Mouse (Mus musculus) limb, embryonic 11.5 days (tissue): Measurements from ENCODE around the gene Smpd2. TPM values are rescaled to one million over a fixed set of nuclear protein-coding genes. Genes with fewer than 3 reads are reported as not detected.
A peak's percentile ranks its signal among the peaks of the same experiment; 100 is the strongest.

Experiments used
- ATAC-seq: fragments of 200-750 bp; cut with Nextera tagmentation; 2 replicates; pipeline ENCODE4 v1.8.0; 2017; ENCODE audit warnings: low read depth; ENCODE audit not compliant: insufficient number of reproducible peaks, low FRiP score, low TSS enrichment
- DNase-seq: peaks from one replicate; pipeline ENCODE4 v3.0.0-alpha.2; 2015; ENCODE audit warnings: low spot score
- H3K27ac ChIP-seq: fragments of 300-500 bp; sonication (generic); replicated peaks from 2 replicates; pipeline ENCODE4 v1.5.1; 2014; ENCODE audit warnings: low read depth, mild to moderate bottlenecking, low read length
- H3K27me3 ChIP-seq: fragments of 300-500 bp; sonication (generic); 2 replicates; pipeline ENCODE4 v1.6.1; 2014; ENCODE audit warnings: mild to moderate bottlenecking, low read length, mixed read lengths; ENCODE audit not compliant: control insufficient read depth, insufficient read depth
- H3K36me3 ChIP-seq: fragments of 300-500 bp; sonication (generic); 2 replicates; pipeline ENCODE4 v1.6.1; 2014; ENCODE audit warnings: mild to moderate bottlenecking, low read length, moderate library complexity, mixed read lengths; ENCODE audit not compliant: control insufficient read depth, insufficient read depth
- H3K4me1 ChIP-seq: fragments of 300-500 bp; sonication (generic); 2 replicates; pipeline ENCODE4 v1.6.1; 2014; ENCODE audit warnings: low read length, mixed read lengths; ENCODE audit not compliant: control insufficient read depth, insufficient read depth
- H3K4me2 ChIP-seq: fragments of 300-500 bp; sonication (generic); 2 replicates; pipeline ENCODE4 v1.6.1; 2014; ENCODE audit warnings: low read depth, mild to moderate bottlenecking, moderate library complexity; ENCODE audit not compliant: severe bottlenecking
- H3K4me3 ChIP-seq: fragments of 300-500 bp; sonication (generic); 2 replicates; pipeline ENCODE4 v1.5.1; 2014; ENCODE audit warnings: low read depth, low read length
- H3K9ac ChIP-seq: fragments of 300-500 bp; sonication (generic); 2 replicates; pipeline ENCODE4 v1.6.1; 2014; ENCODE audit warnings: mild to moderate bottlenecking, low read length
- H3K9me3 ChIP-seq: fragments of 300-500 bp; sonication (generic); 2 replicates; pipeline ENCODE4 v1.6.1; 2016; ENCODE audit warnings: low read length; ENCODE audit not compliant: control insufficient read depth
- WGBS: fragments of 180-500 bp; shearing (Covaris S2); extraction: QIAGEN DNeasy Blood & Tissue Kit; methylation state at CpG from one replicate; pipeline ENCODE4 v1.1.7; 2014; 5-methylcytosine and 5-hydroxymethylcytosine counted together
- polyA plus RNA-seq: library from polyadenylated mRNA; unstranded; fragments of >200 nt; fragmentation: Nextera tagmentation; extraction: Ambion mirVana; gene quantifications from 2 replicates; pipeline ENCODE4 v1.2.1, GENCODE M21; 2014

Smpd2 gene
- polyA plus RNA-seq, 1 experiment from 2014 or later = 57.3 TPM

DNA sequence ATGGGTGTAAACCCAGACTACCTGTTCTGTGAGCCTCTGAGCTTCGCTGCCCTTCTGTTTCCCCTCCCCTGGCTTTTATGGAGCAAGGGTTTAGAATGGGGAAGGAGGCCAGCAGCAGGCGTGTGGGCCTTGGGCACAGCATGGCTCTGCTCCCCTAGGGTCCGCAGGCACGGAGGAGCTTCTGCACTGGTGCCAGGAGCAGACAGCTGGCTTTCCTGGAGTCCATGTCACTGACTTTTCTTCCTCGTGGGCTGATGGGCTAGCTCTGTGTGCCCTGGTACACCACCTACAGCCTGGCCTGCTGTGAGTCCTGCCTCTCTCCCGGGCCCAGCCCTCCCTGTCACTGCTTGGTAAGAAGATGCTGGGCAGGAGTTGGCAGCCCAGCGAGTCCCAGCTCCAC, 7.7 kb downstream of the Smpd2 start:
- Histone ChIP-seq H3K4me2 (no peak overlapping the region), H3K4me3 (no peak overlapping the region), H3K36me3 (peaks cover 4% of the 10 kb centered on the region; the same call in 1 of the 2 replicates), H3K27ac (no peak overlapping the region), H3K9me3 (no peaks in the 10 kb centered on the region), H3K4me1 (0 out of 2 replicates have a peak, but pooled peaks cover 3% of the 10 kb centered on the region), H3K9ac (no peak overlapping the region; the same call in 1 of the 2 replicates), H3K27me3 (no peaks in the 10 kb centered on the region)
- ATAC-seq (no peak), DNase-seq (no peak)
- 92% methylated on average over 7 of the region's 7 CpGs for WGBS

DNA sequence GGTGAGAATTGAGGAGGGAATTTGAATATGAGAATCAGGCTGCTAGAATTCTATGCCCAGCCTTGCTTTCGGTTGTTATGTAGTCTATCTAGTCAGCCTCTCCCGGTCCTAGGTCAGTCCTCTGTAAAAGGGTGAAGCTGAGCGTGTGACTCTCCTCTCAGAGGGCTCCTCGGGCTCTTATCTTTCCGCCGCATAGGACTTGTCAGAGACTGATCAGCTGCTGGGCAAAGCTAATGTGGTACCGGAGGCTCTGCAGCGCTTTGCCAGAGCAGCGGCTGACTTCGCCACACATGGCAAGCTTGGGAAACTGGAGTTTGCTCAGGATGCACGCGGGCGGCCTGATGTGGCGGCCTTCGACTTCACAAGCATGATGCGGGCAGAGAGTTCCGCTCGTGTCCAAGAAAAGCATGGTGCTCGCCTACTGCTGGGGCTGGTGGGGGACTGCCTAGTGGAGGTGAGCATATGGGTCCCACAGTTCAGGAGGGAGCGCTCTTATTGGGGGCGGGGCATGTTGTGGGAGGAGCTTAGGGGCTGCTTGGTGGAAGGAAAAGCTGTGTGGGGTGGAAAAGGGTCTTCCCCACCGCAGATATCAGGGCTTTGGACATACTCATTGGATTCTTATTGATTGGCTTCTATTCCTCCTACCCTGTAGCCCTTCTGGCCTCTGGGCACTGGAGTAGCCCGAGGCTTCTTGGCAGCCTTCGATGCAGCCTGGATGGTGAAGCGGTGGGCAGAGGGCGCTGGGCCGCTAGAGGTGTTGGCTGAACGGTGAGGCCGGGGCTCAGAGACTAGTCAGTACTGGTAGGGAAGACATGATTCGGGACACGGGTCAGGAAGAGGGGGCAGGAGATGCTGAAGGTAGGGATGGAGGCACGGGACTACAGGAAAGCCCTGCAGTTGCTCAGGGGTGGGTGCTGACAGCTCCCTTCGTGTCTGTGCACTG, 9.0 kb downstream of the Smpd2 start:
- Histone ChIP-seq H3K4me2 (no peak overlapping the region), H3K4me3 (no peak overlapping the region), H3K9me3 (no peaks in the 10 kb centered on the region), H3K36me3 (peaks cover 4% of the 10 kb centered on the region; the same call in 1 of the 2 replicates), H3K4me1 (0 out of 2 replicates have a peak, but pooled peaks cover 3% of the 10 kb centered on the region), H3K9ac (no peak overlapping the region), H3K27ac (no peak overlapping the region), H3K27me3 (no peaks in the 10 kb centered on the region)
- no peak for ATAC-seq
- no peak for DNase-seq
- 66% methylated on average over 33 of the region's 33 CpGs for WGBS

DNA sequence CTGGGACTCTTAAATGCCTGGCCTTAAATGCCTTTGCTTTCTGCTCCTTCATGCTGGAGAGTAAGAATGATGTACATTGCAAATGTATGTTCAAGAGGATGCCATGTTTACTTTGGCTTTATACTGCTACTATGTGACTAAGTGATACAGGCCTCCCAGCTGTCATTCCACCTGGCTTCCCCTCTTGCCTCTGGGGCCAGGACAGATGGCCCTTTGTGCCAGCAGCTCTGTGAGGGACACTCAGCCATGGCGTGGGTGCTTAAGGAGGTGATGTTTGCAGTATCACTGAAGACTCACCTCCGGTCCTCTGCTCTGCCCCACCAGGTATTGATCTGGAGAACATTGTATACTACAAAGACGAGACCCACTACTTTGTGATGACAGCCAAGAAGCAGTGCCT, 10.2 kb downstream of the Smpd2 start:
- Histone ChIP-seq H3K9me3 (no peaks in the 10 kb centered on the region), H3K36me3 (peaks cover 4% of the 10 kb centered on the region; the same call in 1 of the 2 replicates), H3K4me3 (no peak overlapping the region), H3K4me2 (no peak overlapping the region), H3K27me3 (no peaks in the 10 kb centered on the region), H3K9ac (no peak overlapping the region), H3K4me1 (peaks cover 8% of the 10 kb centered on the region), H3K27ac (no peak overlapping the region)
- ATAC-seq (no peak), DNase-seq (no peak)
- 86% methylated on average over 3 of the region's 3 CpGs for WGBS

DNA sequence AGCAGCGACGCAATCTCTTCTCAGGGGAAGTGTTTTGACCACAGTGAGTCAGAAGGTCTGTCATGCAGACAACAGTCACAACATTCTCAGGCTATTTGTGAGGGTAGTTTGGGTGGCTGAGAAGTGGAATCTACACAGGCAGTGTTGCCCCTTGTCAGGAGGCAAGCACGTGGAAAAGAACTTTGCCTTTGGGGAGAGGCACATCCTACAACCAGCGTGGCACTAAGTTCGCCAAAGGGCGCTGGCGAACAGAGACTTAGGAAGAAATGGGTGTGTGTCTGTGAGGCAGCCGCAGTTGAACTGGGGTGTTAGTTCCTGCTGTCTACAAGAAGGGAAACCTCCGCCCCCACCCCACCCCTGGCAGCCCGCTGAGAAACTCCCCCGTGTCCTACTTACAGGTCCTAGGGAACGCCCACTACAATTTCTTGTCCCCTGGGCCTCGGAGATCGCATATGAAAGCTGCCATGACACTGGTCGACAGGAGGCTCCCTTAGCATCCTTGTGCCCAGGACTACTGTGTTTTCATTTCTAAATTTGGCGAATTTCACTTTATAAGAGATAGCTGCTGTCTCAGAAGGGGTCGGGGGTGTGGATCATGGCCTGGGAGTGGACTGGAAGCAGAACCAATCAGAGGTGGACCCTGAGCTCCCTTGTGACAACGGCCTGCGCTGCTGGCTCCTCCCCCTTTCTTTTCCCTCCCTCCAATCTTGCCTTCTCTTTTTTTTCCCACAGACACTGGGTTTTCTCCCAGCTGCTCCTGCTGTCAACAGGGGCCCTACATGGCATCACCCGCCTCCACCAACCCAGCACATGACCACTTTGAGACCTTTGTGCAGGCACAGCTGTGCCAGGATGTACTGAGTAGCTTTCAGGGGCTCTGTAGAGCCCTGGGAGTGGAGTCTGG, 12.6 kb downstream of the Smpd2 start:
- Histone ChIP-seq H3K4me3 (peak overlapping the region; percentile 61), H3K4me2 (peak overlapping the region; percentile 88), H3K36me3 (peaks cover 2% of the 10 kb centered on the region; the same call in 1 of the 2 replicates), H3K4me1 (peaks cover 8% of the 10 kb centered on the region), H3K27ac (no peak overlapping the region), H3K9ac (peak overlapping the region; percentile 77), H3K27me3 (no peaks in the 10 kb centered on the region), H3K9me3 (no peaks in the 10 kb centered on the region)
- ATAC-seq (peak; percentile 41), DNase-seq (peak; percentile 59)
- 4% methylated on average over 20 of the region's 20 CpGs for WGBS

DNA sequence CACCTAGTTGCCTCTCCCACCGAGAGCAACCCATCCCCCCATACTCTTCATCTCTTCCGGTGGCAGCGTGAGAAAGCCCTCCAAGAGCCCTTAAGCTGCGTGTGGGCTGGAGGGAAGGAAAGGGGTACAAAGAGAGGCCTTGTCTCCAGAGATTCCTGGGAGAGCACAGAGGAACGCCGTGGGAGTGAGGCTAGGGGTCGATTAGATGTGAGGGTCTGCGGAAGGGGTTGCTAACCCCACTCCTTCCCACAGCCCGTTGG, 13.2 kb downstream of the Smpd2 start:
- no peaks in the 10 kb centered on the region for H3K27me3 ChIP-seq
- WGBS = 0% methylated on average over 9 of the region's 9 CpGs
- ATAC-seq = 0 out of 2 replicates have a peak, but pooled peaks have one; percentile 0
- peak overlapping the region; percentile 61 for H3K4me3 ChIP-seq
- H3K4me2 ChIP-seq = peak overlapping the region; percentile 88
- H3K27ac ChIP-seq = no peak overlapping the region
- H3K36me3 ChIP-seq = peaks cover 2% of the 10 kb centered on the region; the same call in 1 of the 2 replicates
- H3K9me3 ChIP-seq = no peaks in the 10 kb centered on the region
- H3K9ac ChIP-seq = peak overlapping the region; percentile 77
- peaks cover 8% of the 10 kb centered on the region for H3K4me1 ChIP-seq
- DNase-seq = no peak

DNA sequence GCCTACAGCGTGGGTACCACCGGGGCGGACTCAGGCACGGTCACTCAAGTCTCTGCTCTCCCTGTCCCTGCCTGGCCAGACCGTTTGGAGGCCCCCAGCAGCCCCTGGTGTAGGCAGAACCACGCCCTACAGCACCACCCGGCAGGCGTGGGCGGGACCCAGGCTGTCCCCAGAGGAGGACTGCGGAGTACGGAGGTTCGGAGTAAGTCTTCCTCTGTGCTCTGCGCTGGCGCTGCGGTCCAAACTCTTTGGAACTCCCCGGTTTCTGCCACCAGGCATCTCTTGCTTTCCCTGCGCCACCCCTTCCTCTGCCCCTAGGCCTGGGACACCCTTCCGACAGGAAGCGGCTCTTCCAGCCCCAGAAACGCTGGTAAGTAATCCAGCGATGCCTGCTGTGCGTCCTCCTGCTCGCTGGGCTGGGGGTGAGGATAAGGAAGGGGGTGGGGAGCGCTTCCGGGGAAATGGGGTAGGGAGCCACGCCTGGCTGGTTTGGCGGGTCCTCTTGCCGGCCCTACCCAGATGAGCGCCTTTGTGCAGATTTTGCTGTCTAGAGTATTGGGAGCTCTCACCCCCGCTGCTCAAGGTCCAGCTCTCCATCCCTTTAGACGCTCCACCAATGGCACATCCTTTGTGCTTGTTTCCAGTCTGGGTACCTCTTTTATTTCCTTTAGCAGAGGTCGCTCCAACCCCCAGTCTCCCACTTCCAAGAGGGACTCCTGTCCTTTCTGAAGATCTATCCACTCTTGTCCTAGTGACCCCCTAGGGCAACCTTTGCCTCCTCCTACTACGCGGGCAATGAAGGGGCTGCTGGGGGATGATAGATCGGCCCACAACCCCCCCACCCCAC, 13.8 kb downstream of the Smpd2 start, which contains the start of gene Mical1:
Gene Mical1, plus strand, starts transcription at position 144 of the 847 bp plus-strand sequence.
- DNase-seq = peak; percentile 76

DNA sequence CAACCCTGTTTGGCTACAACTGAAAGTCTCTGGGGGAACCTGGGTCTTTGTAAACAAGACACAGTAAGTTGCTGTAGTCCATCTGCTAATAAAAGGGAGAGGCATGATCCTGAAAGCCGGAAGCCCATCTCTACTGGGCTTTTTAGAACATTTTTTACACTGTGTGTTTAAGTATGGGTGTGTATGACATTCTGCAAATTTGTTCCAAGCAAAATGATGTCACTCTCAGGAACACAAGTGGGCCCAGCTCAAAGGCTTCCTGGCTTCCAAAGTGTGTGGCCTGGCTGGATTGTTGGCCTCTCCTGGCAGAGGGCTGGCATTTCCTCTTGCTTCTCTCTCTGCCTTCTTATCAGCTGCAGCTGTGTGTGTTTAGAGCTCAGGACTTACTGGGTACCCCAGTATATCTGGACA, 15.2 kb downstream of the Smpd2 start:
- Histone ChIP-seq H3K9ac (no peak overlapping the region), H3K27ac (no peak overlapping the region), H3K36me3 (peaks cover 2% of the 10 kb centered on the region; the same call in 1 of the 2 replicates), H3K9me3 (no peaks in the 10 kb centered on the region), H3K4me2 (no peak overlapping the region), H3K4me3 (no peak overlapping the region), H3K27me3 (no peaks in the 10 kb centered on the region), H3K4me1 (peaks cover 8% of the 10 kb centered on the region)
- DNase-seq = no peak
- 58% methylated on average over 1 of the region's 1 CpGs for WGBS
- ATAC-seq = no peak

More for the DNA sequence above, 13.8 kb downstream of the Smpd2 start, which contains the start of gene Mical1:
- H3K4me1 ChIP-seq = peaks cover 8% of the 10 kb centered on the region
- WGBS = under 1% methylated on average over 35 of the region's 35 CpGs
- peak within 1 kb of the TSS; percentile 88 for H3K4me2 ChIP-seq
- H3K27ac ChIP-seq = peak within 1 kb of the TSS; percentile 77
- H3K36me3 ChIP-seq = peaks cover 2% of the 10 kb centered on the region; the same call in 1 of the 2 replicates
- ATAC-seq = peak; percentile 67
- peak within 1 kb of the TSS; percentile 77 for H3K9ac ChIP-seq
- no peaks in the 10 kb centered on the region for H3K9me3 ChIP-seq
- peak within 1 kb of the TSS; percentile 61 for H3K4me3 ChIP-seq
- H3K27me3 ChIP-seq = no peaks in the 10 kb centered on the region
